Mouse (Mus musculus): ENCODE data around the gene Plxnc1. TPM values are rescaled to one million over a fixed set of nuclear protein-coding genes. Genes with fewer than 3 reads are reported as not detected.

The Plxnc1 gene
- total RNA-seq, 2 experiments from 2014 or later = 2.1 to 9.0 TPM

- no peak for DNase-seq
Observed at GRCm38 (mm10) chr10:94920526-94920925, 24.1 kb downstream of the Plxnc1 start.

GRCm38 (mm10) chr10:94919960-94920359 lies 24.7 kb downstream of the Plxnc1 start:
- no peak for DNase-seq

GRCm38 (mm10) chr10:94919552-94919951 lies 25.1 kb downstream of the Plxnc1 start:
- DNase-seq = peak; percentile 44 to 55

- no peak for DNase-seq
Observed at GRCm38 (mm10) chr10:94918618-94919017, 26.0 kb downstream of the Plxnc1 start.

GRCm38 (mm10) chr10:94917990-94918389 lies 26.6 kb downstream of the Plxnc1 start:
- no peak for DNase-seq

- DNase-seq = no peak
Observed at GRCm38 (mm10) chr10:94917354-94917753, 27.3 kb downstream of the Plxnc1 start.

GRCm38 (mm10) chr10:94916610-94917009 lies 28.0 kb downstream of the Plxnc1 start:
- DNase-seq = no peak

- no peak for DNase-seq
Observed at GRCm38 (mm10) chr10:94915746-94916145, 28.9 kb downstream of the Plxnc1 start.

- DNase-seq = no peak
Observed at GRCm38 (mm10) chr10:94914081-94914480, 30.6 kb downstream of the Plxnc1 start.

GRCm38 (mm10) chr10:94913336-94913739 lies 31.3 kb downstream of the Plxnc1 start:
- no peak for DNase-seq

GRCm38 (mm10) chr10:94912551-94912950 lies 32.1 kb downstream of the Plxnc1 start:
- no peak for DNase-seq

GRCm38 (mm10) chr10:94911102-94911501 lies 33.5 kb downstream of the Plxnc1 start:
- DNase-seq = no peak

GRCm38 (mm10) chr10:94910570-94910969 lies 34.1 kb downstream of the Plxnc1 start:
- DNase-seq = no peak

- no peak for DNase-seq
Observed at GRCm38 (mm10) chr10:94909789-94910188, 34.8 kb downstream of the Plxnc1 start.

GRCm38 (mm10) chr10:94908976-94909717 lies 35.5 kb downstream of the Plxnc1 start:
- DNase-seq = peak; percentile 16 to 81

- DNase-seq = peak; percentile 32 to 46
Observed at GRCm38 (mm10) chr10:94905689-94906473, 38.8 kb downstream of the Plxnc1 start.

GRCm38 (mm10) chr10:94905219-94905618 lies 39.4 kb downstream of the Plxnc1 start:
- no peak for DNase-seq

- no peak for DNase-seq
Observed at GRCm38 (mm10) chr10:94896950-94897349, 47.7 kb downstream of the Plxnc1 start.

- no peak for DNase-seq
Observed at GRCm38 (mm10) chr10:94896311-94896710, 48.3 kb downstream of the Plxnc1 start.

- DNase-seq = no peak
Observed at GRCm38 (mm10) chr10:94895876-94896275, 48.8 kb downstream of the Plxnc1 start.

- DNase-seq = no peak
Observed at GRCm38 (mm10) chr10:94889735-94890134, 54.9 kb downstream of the Plxnc1 start.

GRCm38 (mm10) chr10:94883216-94883615 lies 61.4 kb downstream of the Plxnc1 start:
- DNase-seq = peak; percentile 47 to 68

- no peak for DNase-seq
Observed at GRCm38 (mm10) chr10:94871506-94871905, 73.1 kb downstream of the Plxnc1 start.
